Mouse (Mus musculus) hematopoietic stem cell, adult 5-6 weeks (primary cell): ENCODE measurements at regions not wholly inside any gene's neighbourhood (a gene's known extent, or its start where the extent isn't known, plus 50 kb on each side); places are given as distances from the start of the nearest gene placed in this dataset.

Source experiments
- ATAC-seq, 2 experiments: fragments of 125-278 bp in 1 of 2; replicated peaks in 1 of 2; 2 replicates each; pipeline ENCODE4 v1.8.0; 2016 to 2017; ENCODE audit warnings: inconsistent platforms in 2 of 2, mild to moderate bottlenecking in 2 of 2, moderate number of reproducible peaks in 2 of 2, low read depth in 1 of 2, moderate TSS enrichment in 1 of 2; ENCODE audit not compliant: low FRiP score in 2 of 2, poor library complexity in 2 of 2, severe bottlenecking in 2 of 2, insufficient read depth in 1 of 2, low TSS enrichment in 1 of 2

- ATAC-seq: no peak
Observed at GRCm38 (mm10) chr2:26787312-26787711, 77.5 kb downstream of the Abo start.

DNA sequence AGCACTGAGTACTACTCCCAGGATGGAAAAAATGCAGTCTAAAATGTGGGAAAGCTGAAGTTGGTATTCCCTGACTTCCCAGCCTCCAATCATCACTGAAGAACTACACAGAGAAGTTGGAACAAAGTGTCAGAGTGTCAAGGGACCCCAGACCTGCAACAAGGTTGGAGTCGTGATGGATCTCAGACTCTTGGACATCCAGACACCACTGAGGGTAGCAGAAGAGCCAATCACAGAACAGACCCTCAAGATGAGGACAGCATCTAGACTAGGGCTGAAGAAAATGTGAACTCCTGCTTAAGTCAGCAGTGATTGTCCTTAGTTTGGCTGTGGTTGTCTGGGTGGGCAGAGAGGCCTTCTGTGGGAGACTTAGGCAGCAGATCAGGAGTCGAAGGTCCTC is 87.8 kb downstream of the Abo start:
- no peak for ATAC-seq

- ATAC-seq: no peak
Observed at GRCm38 (mm10) chr2:26753357-26753756, 82.3 kb upstream of the Lcn4 start.

- ATAC-seq: no peak
Observed at GRCm38 (mm10) chr2:26751916-26752315, 80.8 kb upstream of the Lcn4 start.

DNA sequence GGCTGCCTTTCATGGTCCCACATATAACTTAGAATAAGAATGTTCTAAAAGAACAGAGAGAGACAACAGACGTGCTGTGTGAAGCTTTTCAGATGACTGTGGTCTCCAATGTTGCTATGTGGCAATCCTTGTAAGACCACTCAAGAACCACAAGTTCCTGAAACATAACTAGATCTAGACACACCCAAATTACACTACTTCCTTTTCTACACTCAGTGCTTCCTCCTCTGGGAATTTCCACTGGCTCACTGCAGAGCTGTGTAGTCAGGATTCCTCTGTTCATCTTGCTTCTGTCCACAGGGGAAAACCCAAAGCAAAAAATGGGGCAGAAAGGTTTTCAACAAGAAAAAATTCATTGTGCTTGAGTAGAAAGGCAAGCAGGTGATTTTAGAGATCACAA is 73.3 kb upstream of the Lcn4 start:
- ATAC-seq: peak; percentile 78 to 92

DNA sequence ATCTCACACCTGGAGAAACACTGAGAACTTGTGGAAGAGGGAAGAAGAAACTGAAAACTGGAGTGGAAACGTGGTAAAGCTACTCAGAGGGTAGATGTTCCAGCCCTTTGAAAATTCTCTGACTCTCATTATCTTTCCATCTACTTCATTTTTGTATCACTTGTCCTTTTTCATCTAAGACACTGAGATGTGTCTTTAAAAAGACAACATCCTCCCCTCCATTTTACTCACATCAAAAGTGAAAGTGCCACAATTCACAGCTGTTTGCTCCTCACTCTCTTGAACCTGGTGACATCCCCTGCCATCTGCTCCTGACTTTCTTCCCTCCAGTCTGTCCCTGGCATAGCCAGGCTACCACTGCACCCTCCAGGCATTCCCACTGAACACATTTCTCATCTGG is 67.8 kb upstream of the Lcn4 start:
- ATAC-seq: no peak

GRCm38 (mm10) chr2:26737725-26738124 is 66.6 kb upstream of the Lcn4 start:
- peak in 1 of 2 experiments; percentile 36; a peak in 1 of 4 replicates for ATAC-seq
